Mouse (Mus musculus) cerebellum, adult 2 months (tissue): ENCODE results near the gene Sprr2a3. TPM values are rescaled to one million over a fixed set of nuclear protein-coding genes. Genes with fewer than 3 reads are reported as not detected.
"Not testable (repeated sequence)": the region's sequence is repeated elsewhere in the genome, so short reads cannot be mapped to it uniquely, and the experiment has no call there.

Source experiments
- DNase-seq, 2 experiments: peaks; one replicate each; pipeline ENCODE4 v3.0.0; 2021
- H3K27ac ChIP-seq: fragments of 200-500 bp; 2 replicates; pipeline ENCODE4 v1.5.1; 2012; ENCODE audit warnings: low read length, control low read depth, inconsistent platforms; ENCODE audit not compliant: insufficient read depth
- H3K27me3 ChIP-seq: fragments of 200-500 bp; 2 replicates; pipeline ENCODE4 v1.6.1; 2012; ENCODE audit warnings: inconsistent platforms, mild to moderate bottlenecking, low read length, moderate library complexity; ENCODE audit not compliant: control insufficient read depth, insufficient read depth
- H3K4me1 ChIP-seq: fragments of 200-500 bp; 2 replicates; pipeline ENCODE4 v1.6.1; 2011; ENCODE audit warnings: low read length; ENCODE audit not compliant: control insufficient read depth, insufficient read depth
- H3K4me3 ChIP-seq: fragments of 200-500 bp; replicated peaks from 2 replicates; pipeline ENCODE3; 2011; ENCODE audit warnings: mild to moderate bottlenecking, low read depth, low read length, control low read depth; ENCODE audit not compliant: insufficient read depth
- CTCF ChIP-seq: fragments of 200-500 bp; IDR thresholded peaks from 2 replicates; pipeline ENCODE4 v1.5.1; 2011; ENCODE audit warnings: low read depth, mild to moderate bottlenecking, control low read depth, low read length, moderate library complexity, borderline replicate concordance; ENCODE audit not compliant: insufficient read depth
- POLR2A ChIP-seq: fragments of 200-500 bp; IDR thresholded peaks from 2 replicates; pipeline ENCODE4 v1.6.1; 2011; ENCODE audit warnings: low read length, control low read depth, borderline replicate concordance; ENCODE audit not compliant: insufficient read depth
- WGBS: fragments of 180-500 bp; shearing (Covaris S2); methylation state at CpG from one replicate; pipeline ENCODE4 v1.1.7; 2018; 5-methylcytosine and 5-hydroxymethylcytosine counted together
- polyA plus RNA-seq: library from polyadenylated mRNA; depleted of rRNA; stranded (reverse); fragments of >200 nt; gene quantifications from 2 replicates; pipeline ENCODE4 v1.2.3, GENCODE M21; 2012; rRNA removed

Gene Sprr2a3
- polyA plus RNA-seq, 1 experiment = not detected

- H3K27me3 ChIP-seq, H3K4me1 ChIP-seq, DNase-seq, H3K27ac ChIP-seq, H3K4me3 ChIP-seq: not testable (repeated sequence)
- no CpG with 5 or more reads among the region's 1 CpGs for WGBS
These were observed 11.2 kb upstream of the Sprr2a3 start for GRCm38 (mm10) chr3:92274018-92274417.

GRCm38 (mm10) chr3:92279663-92280062 is 5.6 kb upstream of the Sprr2a3 start:
- H3K27ac ChIP-seq, H3K4me3 ChIP-seq, H3K27me3 ChIP-seq, H3K4me1 ChIP-seq, DNase-seq: not testable (repeated sequence)

GRCm38 (mm10) chr3:92280963-92281606 is 4.1 kb upstream of the Sprr2a3 start:
- H3K27me3 ChIP-seq, H3K4me3 ChIP-seq, DNase-seq, H3K27ac ChIP-seq, H3K4me1 ChIP-seq: not testable (repeated sequence)
- WGBS = 84% methylated on average over 5 of the region's 12 CpGs

- H3K27ac ChIP-seq, H3K27me3 ChIP-seq, H3K4me3 ChIP-seq, H3K4me1 ChIP-seq, DNase-seq: not testable (repeated sequence)
- WGBS = 61% methylated on average over 6 of the region's 6 CpGs
These were observed 3.3 kb downstream of the Sprr2a3 start for GRCm38 (mm10) chr3:92288489-92288888.

GRCm38 (mm10) chr3:92307406-92307805 is 22.2 kb downstream of the Sprr2a3 start:
- no peak for DNase-seq
- no peaks in the 10 kb centered on the region for H3K27me3 ChIP-seq
- no peak overlapping the region for H3K4me3 ChIP-seq
- H3K27ac ChIP-seq = no peak overlapping the region
- no peaks in the 10 kb centered on the region for H3K4me1 ChIP-seq
- WGBS = 93% methylated on average over 1 of the region's 1 CpGs
- TF ChIP-seq POLR2A (no peak), CTCF (no peak)

GRCm38 (mm10) chr3:92316320-92316719 is 31.1 kb downstream of the Sprr2a3 start, which contains the start of gene Sprr2b:
Gene Sprr2b (plus strand): TSS chr3:92316620.
- Histone ChIP-seq H3K4me1 (no peaks in the 10 kb centered on the region), H3K27me3 (no peaks in the 10 kb centered on the region), H3K27ac (no peak within 1 kb of the TSS), H3K4me3 (no peak within 1 kb of the TSS)
- WGBS = 69% methylated on average over 2 of the region's 2 CpGs
- TF ChIP-seq POLR2A = no peak
- no peak for TF ChIP-seq CTCF
- DNase-seq = no peak

GRCm38 (mm10) chr3:92317384-92317783 is 32.2 kb downstream of the Sprr2a3 start:
- no peaks in the 10 kb centered on the region for H3K4me1 ChIP-seq
- DNase-seq = no peak
- H3K4me3 ChIP-seq = no peak overlapping the region
- no peaks in the 10 kb centered on the region for H3K27me3 ChIP-seq
- WGBS = 27% methylated on average over 2 of the region's 2 CpGs
- no peak for TF ChIP-seq CTCF
- TF ChIP-seq POLR2A = no peak
- no peak overlapping the region for H3K27ac ChIP-seq

- TF ChIP-seq CTCF = no peak
- TF ChIP-seq POLR2A = no peak
- WGBS = 67% methylated on average over 1 of the region's 1 CpGs
- no peak for DNase-seq
- Histone ChIP-seq H3K27me3 (no peaks in the 10 kb centered on the region), H3K27ac (no peak overlapping the region), H3K4me3 (no peak overlapping the region), H3K4me1 (no peaks in the 10 kb centered on the region)
These were observed 51.1 kb downstream of the Sprr2a3 start for GRCm38 (mm10) chr3:92336278-92336677.

GRCm38 (mm10) chr3:92338840-92339239 is 53.6 kb downstream of the Sprr2a3 start, which contains the start of gene Sprr2d:
Gene Sprr2d (plus strand): TSS chr3:92339140.
- no peaks in the 10 kb centered on the region for H3K27me3 ChIP-seq
- H3K27ac ChIP-seq = no peak within 1 kb of the TSS
- no peak for DNase-seq
- TF ChIP-seq CTCF (no peak), POLR2A (no peak)
- H3K4me3 ChIP-seq = no peak within 1 kb of the TSS
- H3K4me1 ChIP-seq = no peaks in the 10 kb centered on the region
- whole genome bisulfite sequencing = 91% methylated on average over 5 of the region's 5 CpGs

Other genes with a start within 250 kb of the Sprr2a3 start
- gene Lor, start 202.3 kb upstream of the Sprr2a3 start, polyA plus RNA-seq = 2.3 and 2.9 TPM in 2 replicates
- not detected in 2 replicates for gene Prr9, start 161.5 kb upstream of the Sprr2a3 start, polyA plus RNA-seq
- gene Lelp1, start 142.7 kb upstream of the Sprr2a3 start, polyA plus RNA-seq = not detected in 2 replicates
- gene Sprr2a1, start 69.6 kb upstream of the Sprr2a3 start, polyA plus RNA-seq = not detected in 2 replicates
- gene Sprr2a2, start 69.5 kb upstream of the Sprr2a3 start, polyA plus RNA-seq = 1.3 and 1.7 TPM in 2 replicates
- 0.14 TPM in 1 of 2 replicates, not detected in the other for gene Sprr2b, start 31.2 kb downstream of the Sprr2a3 start, polyA plus RNA-seq
- gene Sprr2d, start 53.7 kb downstream of the Sprr2a3 start, polyA plus RNA-seq = not detected in 2 replicates
- gene Sprr2e, start 66.7 kb downstream of the Sprr2a3 start, polyA plus RNA-seq = not detected in 2 replicates
- gene Sprr2f, start 79.8 kb downstream of the Sprr2a3 start, polyA plus RNA-seq = not detected in 2 replicates
- gene Sprr2h, start 100.3 kb downstream of the Sprr2a3 start, polyA plus RNA-seq = not detected in 2 replicates
- gene Sprr2i, start 122.6 kb downstream of the Sprr2a3 start, polyA plus RNA-seq = not detected in 2 replicates
- not detected in 2 replicates for gene Sprr2j-ps, start 132.7 kb downstream of the Sprr2a3 start, polyA plus RNA-seq
- gene Gm9774, start 144.0 kb downstream of the Sprr2a3 start, polyA plus RNA-seq = 9.8 and 9.9 TPM in 2 replicates
- gene Sprr2k, start 147.2 kb downstream of the Sprr2a3 start, polyA plus RNA-seq = not detected in 2 replicates
- gene Sprr1b, start 153.4 kb downstream of the Sprr2a3 start, polyA plus RNA-seq = not detected in 2 replicates
- not detected in 2 replicates for gene Sprr3, start 173.3 kb downstream of the Sprr2a3 start, polyA plus RNA-seq
- 0.70 and 0.95 TPM in 2 replicates for gene Sprr1a, start 200.5 kb downstream of the Sprr2a3 start, polyA plus RNA-seq
- not detected in 2 replicates for gene Sprr4, start 215.1 kb downstream of the Sprr2a3 start, polyA plus RNA-seq
- gene 2310046K23Rik, start 249.1 kb downstream of the Sprr2a3 start, polyA plus RNA-seq = not detected in 2 replicates